Mouse (Mus musculus) bone marrow, adult 2 months (tissue): ENCODE measurements around the gene Emc1.

Experiments used
- CTCF ChIP-seq: fragments of 200-500 bp; IDR thresholded peaks from 2 replicates; pipeline ENCODE4 v1.5.1; 2011; ENCODE audit warnings: low read length, control low read depth; ENCODE audit not compliant: control insufficient read depth, insufficient read depth
- POLR2A ChIP-seq: fragments of 200-500 bp; IDR thresholded peaks from 2 replicates; pipeline ENCODE4 v1.6.1; 2011; ENCODE audit warnings: low read depth, mild to moderate bottlenecking, control low read depth, low read length, borderline replicate concordance; ENCODE audit not compliant: control insufficient read depth

DNA sequence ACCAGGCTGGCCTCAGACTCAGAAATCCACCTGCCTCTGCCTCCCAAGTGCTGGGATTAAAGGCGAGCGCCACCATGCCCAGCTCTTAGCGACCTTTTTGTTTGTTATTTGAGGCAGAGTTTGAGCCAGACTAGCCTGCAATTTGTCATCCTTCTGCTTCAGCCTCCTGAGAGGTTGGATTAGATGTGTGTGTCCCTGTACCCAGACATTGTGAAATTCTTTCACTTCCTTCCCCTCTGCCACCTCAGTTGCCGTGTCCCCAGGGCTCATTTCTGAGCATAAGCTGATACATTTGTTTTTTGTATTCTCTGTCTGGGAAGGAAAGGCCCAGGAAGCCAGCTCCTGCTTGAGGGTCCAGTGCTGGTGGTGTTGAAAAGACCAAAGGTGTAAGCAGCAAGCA, 11.6 kb upstream of the Emc1 start:
- TF ChIP-seq CTCF (no peak), POLR2A (no peak)
